Mouse (Mus musculus): ENCODE results near the gene Cacna2d4. TPM values are rescaled to one million over a fixed set of nuclear protein-coding genes. Genes with fewer than 3 reads are reported as not detected.
"Not testable (repeated sequence)": the region's sequence is repeated elsewhere in the genome, so short reads cannot be mapped to it uniquely, and the experiment has no call there.

Cacna2d4 gene
- polyA plus RNA-seq, 1 experiment from 2014 or later, result 0.05 TPM

GRCm38 (mm10) chr6:119198534-119199273, 37.6 kb upstream of the Cacna2d4 start:
- H3K9ac ChIP-seq (ENCODE audit: low read length), result 0 out of 2 replicates have a peak overlapping the region, but pooled peaks have one; percentile 9
- no peaks in the 10 kb centered on the region for H3K27me3 ChIP-seq (ENCODE audit: control insufficient read depth, insufficient read depth, low read length)
- peak overlapping the region; percentile 31; the same call in 1 of the 2 replicates for H3K27ac ChIP-seq (ENCODE audit: low read depth, low read length)
- no peaks in the 10 kb centered on the region for H3K9me3 ChIP-seq (ENCODE audit: control insufficient read depth, low read length)
- peaks cover 3% of the 10 kb centered on the region; the same call in 1 of the 2 replicates for H3K36me3 ChIP-seq (ENCODE audit: control insufficient read depth, insufficient read depth, low read length)
- WGBS, result 47% methylated on average over 15 of the region's 15 CpGs
- no peak overlapping the region for H3K4me3 ChIP-seq (ENCODE audit: low read depth, low read length)
- DNase-seq (ENCODE audit: low spot score, missing footprints) (no peak), ATAC-seq (ENCODE audit: low FRiP score) (peak; percentile 84)
- H3K4me2 ChIP-seq, result no peak overlapping the region
- H3K4me1 ChIP-seq (ENCODE audit: control insufficient read depth, insufficient read depth, low read length), result peaks cover 18% of the 10 kb centered on the region

- no peaks in the 10 kb centered on the region for H3K9me3 ChIP-seq (ENCODE audit: control insufficient read depth, low read length)
- no peak overlapping the region for H3K4me3 ChIP-seq (ENCODE audit: low read depth, low read length)
- peak; percentile 89 for DNase-seq (ENCODE audit: low spot score, missing footprints)
- H3K27me3 ChIP-seq (ENCODE audit: control insufficient read depth, insufficient read depth, low read length), result no peaks in the 10 kb centered on the region
- WGBS, result 37% methylated on average over 8 of the region's 8 CpGs
- no peak overlapping the region for H3K4me2 ChIP-seq
- 0 out of 2 replicates have a peak overlapping the region, but pooled peaks have one; percentile 9 for H3K9ac ChIP-seq (ENCODE audit: low read length)
- H3K36me3 ChIP-seq (ENCODE audit: control insufficient read depth, insufficient read depth, low read length), result peaks cover 6% of the 10 kb centered on the region
- peaks cover 18% of the 10 kb centered on the region for H3K4me1 ChIP-seq (ENCODE audit: control insufficient read depth, insufficient read depth, low read length)
- peak; percentile 70 for ATAC-seq (ENCODE audit: low FRiP score)
- H3K27ac ChIP-seq (ENCODE audit: low read depth, low read length), result peak overlapping the region; percentile 30; the same call in 1 of the 2 replicates
These were observed 36.9 kb upstream of the Cacna2d4 start for GRCm38 (mm10) chr6:119199274-119199879.

GRCm38 (mm10) chr6:119200362-119200761, 36.0 kb upstream of the Cacna2d4 start:
- ATAC-seq (ENCODE audit: low FRiP score) (no peak), DNase-seq (ENCODE audit: low spot score, missing footprints) (no peak)
- Histone ChIP-seq H3K4me1 (ENCODE audit: control insufficient read depth, insufficient read depth, low read length) (peaks cover 20% of the 10 kb centered on the region), H3K9me3 (ENCODE audit: control insufficient read depth, low read length) (no peaks in the 10 kb centered on the region), H3K27me3 (ENCODE audit: control insufficient read depth, insufficient read depth, low read length) (no peaks in the 10 kb centered on the region), H3K4me2 (no peak overlapping the region), H3K9ac (ENCODE audit: low read length) (no peak overlapping the region), H3K36me3 (ENCODE audit: control insufficient read depth, insufficient read depth, low read length) (peaks cover 6% of the 10 kb centered on the region; the same call in 1 of the 2 replicates), H3K4me3 (ENCODE audit: low read depth, low read length) (no peak overlapping the region), H3K27ac (ENCODE audit: low read depth, low read length) (no peak overlapping the region)
- 85% methylated on average over 5 of the region's 5 CpGs for WGBS

- no peak for ATAC-seq (ENCODE audit: low FRiP score)
- Histone ChIP-seq H3K27ac (ENCODE audit: low read depth, low read length) (no peak overlapping the region), H3K4me1 (ENCODE audit: control insufficient read depth, insufficient read depth, low read length) (peaks cover 21% of the 10 kb centered on the region), H3K4me3 (ENCODE audit: low read depth, low read length) (no peak overlapping the region), H3K36me3 (ENCODE audit: control insufficient read depth, insufficient read depth, low read length) (peaks cover 6% of the 10 kb centered on the region; the same call in 1 of the 2 replicates), H3K27me3 (ENCODE audit: control insufficient read depth, insufficient read depth, low read length) (no peaks in the 10 kb centered on the region), H3K4me2 (no peak overlapping the region), H3K9ac (ENCODE audit: low read length) (no peak overlapping the region), H3K9me3 (ENCODE audit: control insufficient read depth, low read length) (no peaks in the 10 kb centered on the region)
- no peak for DNase-seq (ENCODE audit: low spot score, missing footprints)
- WGBS, result 92% methylated on average over 4 of the region's 4 CpGs
These were observed 34.8 kb upstream of the Cacna2d4 start for GRCm38 (mm10) chr6:119201575-119201974.

GRCm38 (mm10) chr6:119204286-119204685, 32.0 kb upstream of the Cacna2d4 start:
- WGBS, result 91% methylated on average over 7 of the region's 7 CpGs
- no peak for DNase-seq (ENCODE audit: low spot score, missing footprints)
- H3K4me2 ChIP-seq, result no peak overlapping the region

GRCm38 (mm10) chr6:119204915-119205314, 31.4 kb upstream of the Cacna2d4 start:
- Histone ChIP-seq H3K4me3 (ENCODE audit: low read depth, low read length) (no peak overlapping the region), H3K36me3 (ENCODE audit: control insufficient read depth, insufficient read depth, low read length) (peaks cover 6% of the 10 kb centered on the region; the same call in 1 of the 2 replicates), H3K27ac (ENCODE audit: low read depth, low read length) (no peak overlapping the region), H3K9me3 (ENCODE audit: control insufficient read depth, low read length) (no peaks in the 10 kb centered on the region), H3K4me1 (ENCODE audit: control insufficient read depth, insufficient read depth, low read length) (peaks cover 3% of the 10 kb centered on the region; the same call in 1 of the 2 replicates), H3K9ac (ENCODE audit: low read length) (no peak overlapping the region), H3K27me3 (ENCODE audit: control insufficient read depth, insufficient read depth, low read length) (no peaks in the 10 kb centered on the region), H3K4me2 (no peak overlapping the region)
- ATAC-seq (ENCODE audit: low FRiP score), result no peak
- 63% methylated on average over 3 of the region's 3 CpGs for WGBS
- no peak for DNase-seq (ENCODE audit: low spot score, missing footprints)

More at GRCm38 (mm10) chr6:119204286-119204685, 32.0 kb upstream of the Cacna2d4 start:
- Histone ChIP-seq H3K27me3 (ENCODE audit: control insufficient read depth, insufficient read depth, low read length) (no peaks in the 10 kb centered on the region), H3K9ac (ENCODE audit: low read length) (no peak overlapping the region), H3K4me3 (ENCODE audit: low read depth, low read length) (no peak overlapping the region), H3K36me3 (ENCODE audit: control insufficient read depth, insufficient read depth, low read length) (peaks cover 6% of the 10 kb centered on the region; the same call in 1 of the 2 replicates), H3K4me1 (ENCODE audit: control insufficient read depth, insufficient read depth, low read length) (peaks cover 8% of the 10 kb centered on the region), H3K9me3 (ENCODE audit: control insufficient read depth, low read length) (no peaks in the 10 kb centered on the region), H3K27ac (ENCODE audit: low read depth, low read length) (no peak overlapping the region)
- no peak for ATAC-seq (ENCODE audit: low FRiP score)

- H3K9ac ChIP-seq (ENCODE audit: low read length); DNase-seq (ENCODE audit: low spot score, missing footprints); H3K4me2 ChIP-seq; H3K9me3 ChIP-seq (ENCODE audit: control insufficient read depth, low read length); H3K27ac ChIP-seq (ENCODE audit: low read depth, low read length); H3K4me1 ChIP-seq (ENCODE audit: control insufficient read depth, insufficient read depth, low read length); H3K36me3 ChIP-seq (ENCODE audit: control insufficient read depth, insufficient read depth, low read length); ATAC-seq (ENCODE audit: low FRiP score); H3K4me3 ChIP-seq (ENCODE audit: low read depth, low read length); H3K27me3 ChIP-seq (ENCODE audit: control insufficient read depth, insufficient read depth, low read length): not testable (repeated sequence)
- WGBS, result 91% methylated on average over 7 of the region's 7 CpGs
These were observed 30.3 kb upstream of the Cacna2d4 start for GRCm38 (mm10) chr6:119206006-119206405.

DNA sequence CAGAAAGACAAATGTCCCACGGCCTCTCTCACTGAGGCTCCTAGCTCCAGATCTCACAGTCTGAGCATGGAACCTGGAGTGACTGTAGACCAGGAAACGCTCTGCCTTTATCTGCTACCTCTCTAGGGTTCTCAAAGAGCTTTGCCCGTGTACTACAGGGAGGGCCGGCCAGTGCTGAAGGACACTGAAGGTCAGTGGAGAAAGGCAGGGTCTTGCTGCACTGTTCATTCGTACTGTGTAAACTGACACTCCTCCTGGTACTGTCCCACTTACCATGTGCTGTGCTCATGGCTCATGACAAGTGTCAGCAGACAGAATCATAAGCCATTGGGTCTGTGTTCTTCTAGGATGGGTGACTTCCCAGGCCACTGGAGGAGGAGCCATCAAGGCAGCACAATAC, 23.0 kb upstream of the Cacna2d4 start:
- ATAC-seq (ENCODE audit: low FRiP score) (no peak), DNase-seq (ENCODE audit: low spot score, missing footprints) (no peak)
- Histone ChIP-seq H3K36me3 (ENCODE audit: control insufficient read depth, insufficient read depth, low read length) (peaks cover 4% of the 10 kb centered on the region), H3K9me3 (ENCODE audit: control insufficient read depth, low read length) (no peaks in the 10 kb centered on the region), H3K27me3 (ENCODE audit: control insufficient read depth, insufficient read depth, low read length) (no peaks in the 10 kb centered on the region), H3K9ac (ENCODE audit: low read length) (no peak overlapping the region), H3K4me3 (ENCODE audit: low read depth, low read length) (no peak overlapping the region), H3K4me1 (ENCODE audit: control insufficient read depth, insufficient read depth, low read length) (no peaks in the 10 kb centered on the region), H3K4me2 (no peak overlapping the region), H3K27ac (ENCODE audit: low read depth, low read length) (no peak overlapping the region)
- 91% methylated on average over 5 of the region's 5 CpGs for WGBS

- H3K4me3 ChIP-seq (ENCODE audit: low read depth, low read length), result no peak overlapping the region
- H3K9ac ChIP-seq (ENCODE audit: low read length), result no peak overlapping the region
- H3K27me3 ChIP-seq (ENCODE audit: control insufficient read depth, insufficient read depth, low read length), result no peaks in the 10 kb centered on the region
- no peaks in the 10 kb centered on the region for H3K4me1 ChIP-seq (ENCODE audit: control insufficient read depth, insufficient read depth, low read length)
- no peaks in the 10 kb centered on the region for H3K9me3 ChIP-seq (ENCODE audit: control insufficient read depth, low read length)
- 93% methylated on average over 6 of the region's 6 CpGs for WGBS
- H3K4me2 ChIP-seq, result no peak overlapping the region
- ATAC-seq (ENCODE audit: low FRiP score) (no peak), DNase-seq (ENCODE audit: low spot score, missing footprints) (no peak)
- H3K36me3 ChIP-seq (ENCODE audit: control insufficient read depth, insufficient read depth, low read length), result peaks cover 4% of the 10 kb centered on the region
- no peak overlapping the region for H3K27ac ChIP-seq (ENCODE audit: low read depth, low read length)
These were observed 22.1 kb upstream of the Cacna2d4 start for GRCm38 (mm10) chr6:119214190-119214589.

All from midbrain, embryonic 11.5 days (tissue).